Mouse (Mus musculus) hindbrain, embryonic 12.5 days (tissue): ENCODE results near the gene Hmgb4. TPM values are rescaled to one million over a fixed set of nuclear protein-coding genes. Genes with fewer than 3 reads are reported as not detected.

Experiments used
- ATAC-seq: fragments of 200-750 bp; cut with Nextera tagmentation; 2 replicates; pipeline ENCODE4 v1.8.0; 2017; ENCODE audit warnings: moderate TSS enrichment; ENCODE audit not compliant: low FRiP score
- H3K27ac ChIP-seq: fragments of 300-500 bp; sonication (generic); 2 replicates; pipeline ENCODE4 v1.5.1; 2016; ENCODE audit warnings: mild to moderate bottlenecking
- H3K27me3 ChIP-seq: fragments of 300-500 bp; sonication (generic); 2 replicates; pipeline ENCODE4 v1.6.1; 2016; ENCODE audit warnings: mild to moderate bottlenecking
- H3K36me3 ChIP-seq: fragments of 300-500 bp; sonication (generic); 2 replicates; pipeline ENCODE4 v1.6.1; 2016; ENCODE audit warnings: mild to moderate bottlenecking
- H3K4me1 ChIP-seq: fragments of 300-500 bp; sonication (generic); 2 replicates; pipeline ENCODE4 v1.6.1; 2016
- H3K4me2 ChIP-seq: fragments of 300-500 bp; sonication (generic); replicated peaks from 2 replicates; pipeline ENCODE4 v1.6.1; 2016; ENCODE audit warnings: mild to moderate bottlenecking
- H3K4me3 ChIP-seq: fragments of 300-500 bp; sonication (generic); 2 replicates; pipeline ENCODE4 v1.5.1; 2016; ENCODE audit warnings: mild to moderate bottlenecking
- H3K9ac ChIP-seq: fragments of 300-500 bp; sonication (generic); 2 replicates; pipeline ENCODE4 v1.6.1; 2016; ENCODE audit warnings: mild to moderate bottlenecking, moderate library complexity
- H3K9me3 ChIP-seq: fragments of 300-500 bp; sonication (generic); replicated peaks from 2 replicates; pipeline ENCODE4 v1.6.1; 2016; ENCODE audit warnings: mild to moderate bottlenecking
- WGBS: fragments of 180-500 bp; shearing (Covaris S2); methylation state at CpG from one replicate; pipeline ENCODE4 v1.1.7; 2016; 5-methylcytosine and 5-hydroxymethylcytosine counted together
- polyA plus RNA-seq: library from polyadenylated mRNA; unstranded; fragments of >200 nt; fragmentation: Nextera tagmentation; extraction: Ambion mirVana; gene quantifications from 2 replicates; pipeline ENCODE4 v1.2.1, GENCODE M21; 2016

Hmgb4 gene
- not detected in 2 replicates for polyA plus RNA-seq

DNA sequence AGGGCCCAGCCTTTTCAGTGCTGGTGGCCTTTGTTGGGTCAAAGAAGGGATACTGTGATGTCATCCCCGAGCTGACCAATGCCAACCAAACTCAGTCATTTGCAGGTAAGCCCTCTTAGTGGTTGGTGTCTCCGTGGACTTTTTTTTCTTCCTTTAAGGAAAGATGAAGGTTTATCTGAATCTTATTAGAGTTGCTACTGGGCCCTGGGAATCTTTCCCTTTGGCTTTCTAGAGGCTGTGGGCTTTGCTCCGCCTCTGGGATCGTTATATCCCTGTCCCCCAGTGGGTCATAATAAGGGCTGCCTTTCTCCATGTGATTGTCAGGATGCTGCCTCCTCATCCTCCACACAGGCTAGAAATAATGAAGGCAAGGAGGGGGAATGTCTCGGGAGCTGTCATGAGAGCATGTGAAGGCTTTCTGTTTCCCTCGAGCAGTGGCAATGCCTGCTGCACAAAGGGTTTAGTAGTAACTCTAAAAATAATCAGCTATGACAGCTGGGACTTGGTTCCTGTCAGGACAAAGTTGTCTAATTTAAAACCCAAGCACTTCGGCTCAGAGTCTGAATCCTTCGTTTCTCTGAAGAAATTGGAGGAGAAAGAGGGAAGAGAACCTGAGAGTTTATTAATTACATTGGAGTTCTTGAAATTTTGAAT lies at the start of gene Hmgb4:
TSS of gene Hmgb4 (minus strand) at position 51 of the 654 bp plus-strand sequence.
- Histone ChIP-seq H3K4me3 (no peak within 1 kb of the TSS), H3K9me3 (no peaks in the 10 kb centered on the region), H3K27ac (no peak within 1 kb of the TSS), H3K4me2 (no peak within 1 kb of the TSS), H3K9ac (no peak within 1 kb of the TSS), H3K4me1 (no peaks in the 10 kb centered on the region), H3K36me3 (no peaks in the 10 kb centered on the region), H3K27me3 (no peaks in the 10 kb centered on the region)
- ATAC-seq, result no peak
- WGBS, result 68% methylated on average over 8 of the region's 8 CpGs

DNA sequence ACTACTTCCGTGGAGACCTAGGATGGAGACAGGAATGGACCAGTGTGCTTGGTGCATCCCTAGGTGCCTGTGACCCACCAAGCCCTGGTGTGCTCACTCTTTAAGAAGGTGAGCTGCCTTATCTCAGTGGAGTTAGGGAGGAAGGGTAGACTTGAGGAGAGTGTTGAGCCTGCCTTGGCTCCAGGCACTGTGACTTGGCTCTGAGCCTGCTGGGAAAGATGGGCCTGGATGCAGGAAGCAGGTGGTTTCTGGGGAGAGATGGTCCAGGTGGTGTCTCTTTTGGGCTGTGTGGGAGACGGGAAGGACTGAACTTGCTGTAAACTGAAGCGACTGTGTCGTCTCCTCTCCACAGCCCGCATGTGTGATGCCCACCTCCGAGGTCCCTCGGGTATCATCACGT lies 45.3 kb upstream of the Hmgb4 start:
- H3K4me1 ChIP-seq, result no peaks in the 10 kb centered on the region
- ATAC-seq, result no peak
- no peaks in the 10 kb centered on the region for H3K27me3 ChIP-seq
- no peaks in the 10 kb centered on the region for H3K9me3 ChIP-seq
- no peak overlapping the region for H3K4me3 ChIP-seq
- no peak overlapping the region for H3K27ac ChIP-seq
- no peaks in the 10 kb centered on the region for H3K36me3 ChIP-seq
- H3K4me2 ChIP-seq, result no peak overlapping the region
- no peak overlapping the region for H3K9ac ChIP-seq
- WGBS, result 92% methylated on average over 8 of the region's 8 CpGs

DNA sequence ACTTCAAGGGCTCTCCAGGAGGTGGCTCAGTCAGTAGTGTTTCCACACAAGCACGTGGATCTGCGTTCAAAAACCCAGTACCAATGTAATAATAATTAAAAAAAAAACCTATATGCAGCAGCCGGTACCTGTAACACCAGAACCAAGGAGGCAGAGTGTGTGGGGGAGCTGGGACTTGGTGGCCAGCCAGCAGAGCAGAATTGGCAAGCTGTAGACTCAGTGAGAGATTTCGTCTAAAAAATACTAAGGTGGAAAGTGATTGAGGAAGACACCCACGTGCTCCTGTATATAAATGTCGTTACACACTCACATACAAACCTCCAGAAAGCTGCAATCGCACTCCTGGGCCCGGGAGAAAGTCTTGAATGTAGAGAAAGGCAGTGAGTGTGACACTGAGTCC lies 43.3 kb upstream of the Hmgb4 start:
- Histone ChIP-seq H3K27ac (no peak overlapping the region), H3K9ac (no peak overlapping the region), H3K4me3 (no peak overlapping the region), H3K27me3 (no peaks in the 10 kb centered on the region), H3K4me2 (no peak overlapping the region), H3K4me1 (no peaks in the 10 kb centered on the region), H3K9me3 (no peaks in the 10 kb centered on the region), H3K36me3 (no peaks in the 10 kb centered on the region)
- no peak for ATAC-seq
- 86% methylated on average over 8 of the region's 8 CpGs for WGBS

DNA sequence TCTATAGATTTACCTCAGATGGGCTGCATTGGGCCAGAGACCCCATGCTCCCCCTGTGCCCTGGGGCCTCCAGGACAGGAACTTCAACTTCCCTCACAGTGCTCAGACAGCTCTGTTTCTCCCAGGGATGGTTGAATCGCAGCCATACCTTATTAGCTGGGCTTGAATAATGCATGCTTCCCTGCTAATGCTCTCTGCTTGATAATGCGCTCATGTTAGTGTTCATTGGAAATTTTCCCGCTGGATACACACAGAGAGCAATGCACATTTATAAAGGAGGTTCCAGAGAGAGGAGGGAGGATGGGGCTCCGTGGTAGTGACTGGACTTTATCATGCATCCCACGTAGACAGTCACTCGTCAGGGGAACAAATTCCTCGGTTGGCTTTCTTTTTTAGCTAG lies 27.3 kb upstream of the Hmgb4 start:
- Histone ChIP-seq H3K36me3 (no peaks in the 10 kb centered on the region), H3K4me3 (no peak overlapping the region), H3K4me1 (no peaks in the 10 kb centered on the region), H3K27ac (no peak overlapping the region), H3K9me3 (no peaks in the 10 kb centered on the region), H3K4me2 (no peak overlapping the region), H3K27me3 (no peaks in the 10 kb centered on the region), H3K9ac (no peak overlapping the region)
- ATAC-seq, result no peak
- 64% methylated on average over 7 of the region's 7 CpGs for WGBS

- Histone ChIP-seq H3K4me1 (no peaks in the 10 kb centered on the region), H3K36me3 (no peaks in the 10 kb centered on the region), H3K27me3 (no peaks in the 10 kb centered on the region), H3K4me2 (no peak overlapping the region), H3K27ac (no peak overlapping the region), H3K9ac (no peak overlapping the region), H3K9me3 (no peaks in the 10 kb centered on the region), H3K4me3 (no peak overlapping the region)
- ATAC-seq, result no peak
- WGBS, result 78% methylated on average over 1 of the region's 1 CpGs
Observed at GRCm38 (mm10) chr4:128285009-128285408, 24.3 kb upstream of the Hmgb4 start.

GRCm38 (mm10) chr4:128275586-128275985 lies 14.8 kb upstream of the Hmgb4 start:
- Histone ChIP-seq H3K4me2 (no peak overlapping the region), H3K27me3 (no peaks in the 10 kb centered on the region), H3K4me1 (peaks cover 3% of the 10 kb centered on the region; the same call in 1 of the 2 replicates), H3K36me3 (no peaks in the 10 kb centered on the region), H3K9ac (no peak overlapping the region), H3K9me3 (no peaks in the 10 kb centered on the region), H3K4me3 (no peak overlapping the region), H3K27ac (no peak overlapping the region)
- 77% methylated on average over 6 of the region's 6 CpGs for WGBS
- ATAC-seq, result no peak

- H3K4me3 ChIP-seq, result no peak overlapping the region
- peaks cover 3% of the 10 kb centered on the region; the same call in 1 of the 2 replicates for H3K4me1 ChIP-seq
- H3K27me3 ChIP-seq, result no peaks in the 10 kb centered on the region
- no peak overlapping the region for H3K9ac ChIP-seq
- no peak for ATAC-seq
- H3K4me2 ChIP-seq, result no peak overlapping the region
- no peak overlapping the region for H3K27ac ChIP-seq
- no peaks in the 10 kb centered on the region for H3K9me3 ChIP-seq
- WGBS, result 76% methylated on average over 5 of the region's 5 CpGs
- no peaks in the 10 kb centered on the region for H3K36me3 ChIP-seq
Observed at GRCm38 (mm10) chr4:128275116-128275515, 14.4 kb upstream of the Hmgb4 start.

DNA sequence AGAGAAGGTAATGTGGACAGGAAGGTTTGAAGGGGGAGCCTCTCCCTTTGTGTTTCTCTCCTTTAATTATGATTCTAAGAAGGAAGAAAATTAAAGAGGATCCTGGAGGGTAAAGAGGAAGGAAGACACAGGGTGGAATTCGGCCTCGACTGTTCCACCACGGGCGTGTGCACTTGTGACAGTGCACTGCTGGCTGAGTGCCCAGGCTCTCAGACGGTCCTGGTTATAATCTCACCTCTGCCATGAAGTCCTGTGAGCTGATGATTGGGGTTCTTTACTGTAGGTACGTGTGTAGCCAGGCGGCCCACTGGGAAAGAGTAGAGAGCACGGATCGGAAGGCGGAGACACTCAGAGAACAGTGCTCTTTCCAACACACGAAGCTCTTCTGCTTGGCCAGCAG lies 12.4 kb upstream of the Hmgb4 start:
- Histone ChIP-seq H3K36me3 (no peaks in the 10 kb centered on the region), H3K9me3 (no peaks in the 10 kb centered on the region), H3K27ac (no peak overlapping the region), H3K9ac (no peak overlapping the region), H3K27me3 (no peaks in the 10 kb centered on the region), H3K4me1 (peaks cover 3% of the 10 kb centered on the region; the same call in 1 of the 2 replicates), H3K4me2 (no peak overlapping the region), H3K4me3 (no peak overlapping the region)
- 80% methylated on average over 11 of the region's 11 CpGs for WGBS
- ATAC-seq, result no peak

- no peaks in the 10 kb centered on the region for H3K9me3 ChIP-seq
- no peak overlapping the region for H3K9ac ChIP-seq
- H3K4me3 ChIP-seq, result no peak overlapping the region
- H3K4me1 ChIP-seq, result peaks cover 3% of the 10 kb centered on the region; the same call in 1 of the 2 replicates
- H3K36me3 ChIP-seq, result no peaks in the 10 kb centered on the region
- no peak for ATAC-seq
- no peak overlapping the region for H3K27ac ChIP-seq
- no peak overlapping the region for H3K4me2 ChIP-seq
- H3K27me3 ChIP-seq, result no peaks in the 10 kb centered on the region
- WGBS, result 68% methylated on average over 6 of the region's 6 CpGs
Observed at GRCm38 (mm10) chr4:128272501-128272900, 11.7 kb upstream of the Hmgb4 start.

DNA sequence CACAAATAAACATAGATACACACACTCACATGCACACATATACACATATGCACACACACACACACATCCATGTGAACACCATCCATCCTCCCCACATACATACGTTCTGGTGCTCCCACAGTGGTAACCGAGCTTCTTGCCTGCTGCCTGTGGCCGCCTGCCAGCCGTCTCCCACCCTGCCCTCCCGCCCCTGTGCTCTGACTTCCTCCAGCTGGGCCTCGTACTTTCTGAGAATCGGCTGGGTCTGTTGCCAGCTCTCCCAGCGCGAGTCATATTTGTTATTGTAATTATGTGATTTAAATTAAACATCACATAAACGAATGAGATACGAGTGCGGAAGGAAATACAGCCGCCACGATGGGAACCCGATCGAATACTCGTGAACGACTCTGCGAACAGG lies 10.2 kb upstream of the Hmgb4 start:
- 78% methylated on average over 19 of the region's 19 CpGs for WGBS
- Histone ChIP-seq H3K9ac (no peak overlapping the region), H3K4me2 (no peak overlapping the region), H3K4me1 (peaks cover 3% of the 10 kb centered on the region; the same call in 1 of the 2 replicates), H3K27ac (no peak overlapping the region), H3K27me3 (no peaks in the 10 kb centered on the region), H3K36me3 (no peaks in the 10 kb centered on the region), H3K9me3 (no peaks in the 10 kb centered on the region), H3K4me3 (no peak overlapping the region)
- no peak for ATAC-seq

GRCm38 (mm10) chr4:128270177-128270576 lies 9.4 kb upstream of the Hmgb4 start:
- no peaks in the 10 kb centered on the region for H3K27me3 ChIP-seq
- 70% methylated on average over 10 of the region's 10 CpGs for WGBS
- no peak for ATAC-seq

GRCm38 (mm10) chr4:128269261-128269875 lies 8.6 kb upstream of the Hmgb4 start:
- Histone ChIP-seq H3K4me1 (peaks cover 3% of the 10 kb centered on the region; the same call in 1 of the 2 replicates), H3K27ac (no peak overlapping the region), H3K4me3 (no peak overlapping the region), H3K4me2 (no peak overlapping the region), H3K9me3 (no peaks in the 10 kb centered on the region), H3K27me3 (no peaks in the 10 kb centered on the region), H3K36me3 (no peaks in the 10 kb centered on the region), H3K9ac (no peak overlapping the region)
- ATAC-seq, result no peak
- 81% methylated on average over 9 of the region's 9 CpGs for WGBS

More at GRCm38 (mm10) chr4:128270177-128270576, 9.4 kb upstream of the Hmgb4 start:
- no peak overlapping the region for H3K9ac ChIP-seq
- no peak overlapping the region for H3K27ac ChIP-seq
- no peaks in the 10 kb centered on the region for H3K36me3 ChIP-seq
- no peak overlapping the region for H3K4me3 ChIP-seq
- peaks cover 3% of the 10 kb centered on the region; the same call in 1 of the 2 replicates for H3K4me1 ChIP-seq
- H3K4me2 ChIP-seq, result no peak overlapping the region
- no peaks in the 10 kb centered on the region for H3K9me3 ChIP-seq

DNA sequence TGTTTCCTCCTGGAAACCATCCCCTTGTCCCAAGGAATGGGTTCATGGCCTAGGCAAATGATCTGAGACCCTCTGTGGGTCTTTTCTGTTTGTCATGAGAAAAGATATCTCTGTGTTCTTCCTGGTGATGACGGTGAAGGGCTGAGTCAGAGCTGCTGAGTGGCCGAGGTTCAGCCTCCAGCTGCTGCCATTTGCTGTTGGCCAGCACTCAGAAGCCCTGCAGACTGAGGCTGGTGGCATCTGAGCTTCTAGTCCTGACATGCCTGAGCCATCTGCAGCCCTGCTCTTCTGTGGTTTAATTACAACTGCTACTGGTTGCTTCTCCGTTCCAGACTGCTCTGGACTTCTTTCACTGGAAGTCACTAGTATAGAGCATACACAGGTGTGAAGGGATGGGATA lies 4.6 kb upstream of the Hmgb4 start:
- Histone ChIP-seq H3K4me1 (no peaks in the 10 kb centered on the region), H3K27me3 (no peaks in the 10 kb centered on the region), H3K9me3 (no peaks in the 10 kb centered on the region), H3K4me3 (no peak overlapping the region), H3K4me2 (no peak overlapping the region), H3K27ac (no peak overlapping the region), H3K36me3 (no peaks in the 10 kb centered on the region), H3K9ac (no peak overlapping the region)
- no peak for ATAC-seq
- WGBS, result 78% methylated on average over 3 of the region's 3 CpGs
